Mouse (Mus musculus) cortical plate, adult 2 months (tissue): ENCODE measurements around the gene Fancg. TPM values are rescaled to one million over a fixed set of nuclear protein-coding genes. Genes with fewer than 3 reads are reported as not detected.

Experiments used
- H3K27ac ChIP-seq: fragments of 200-500 bp; 2 replicates; pipeline ENCODE4 v1.5.1; 2012; ENCODE audit warnings: low read length, control low read depth, inconsistent platforms; ENCODE audit not compliant: insufficient read depth
- H3K4me1 ChIP-seq: fragments of 200-500 bp; 2 replicates; pipeline ENCODE4 v1.6.1; 2011; ENCODE audit warnings: low read length; ENCODE audit not compliant: control insufficient read depth, insufficient read depth
- H3K4me3 ChIP-seq: fragments of 200-500 bp; 2 replicates; pipeline ENCODE4 v1.5.1; 2011; ENCODE audit warnings: mild to moderate bottlenecking, low read length, control low read depth; ENCODE audit not compliant: insufficient read depth
- CTCF ChIP-seq: fragments of 200-500 bp; IDR thresholded peaks from 2 replicates; pipeline ENCODE4 v1.5.1; 2011; ENCODE audit warnings: mild to moderate bottlenecking, control low read depth, low read length; ENCODE audit not compliant: insufficient read depth; ENCODE audit errors: extremely low read depth
- POLR2A ChIP-seq: fragments of 200-500 bp; IDR thresholded peaks from 2 replicates; pipeline ENCODE4 v1.6.1; 2011; ENCODE audit warnings: mild to moderate bottlenecking, low read length, control low read depth; ENCODE audit not compliant: insufficient read depth; ENCODE audit errors: extremely low read depth
- polyA plus RNA-seq: library from polyadenylated mRNA; depleted of rRNA; stranded (reverse); fragments of >200 nt; gene quantifications from 2 replicates; pipeline ENCODE4 v1.2.3, GENCODE M21; 2012; rRNA removed

The Fancg gene
- polyA plus RNA-seq = 25.0 and 28.4 TPM in 2 replicates

DNA sequence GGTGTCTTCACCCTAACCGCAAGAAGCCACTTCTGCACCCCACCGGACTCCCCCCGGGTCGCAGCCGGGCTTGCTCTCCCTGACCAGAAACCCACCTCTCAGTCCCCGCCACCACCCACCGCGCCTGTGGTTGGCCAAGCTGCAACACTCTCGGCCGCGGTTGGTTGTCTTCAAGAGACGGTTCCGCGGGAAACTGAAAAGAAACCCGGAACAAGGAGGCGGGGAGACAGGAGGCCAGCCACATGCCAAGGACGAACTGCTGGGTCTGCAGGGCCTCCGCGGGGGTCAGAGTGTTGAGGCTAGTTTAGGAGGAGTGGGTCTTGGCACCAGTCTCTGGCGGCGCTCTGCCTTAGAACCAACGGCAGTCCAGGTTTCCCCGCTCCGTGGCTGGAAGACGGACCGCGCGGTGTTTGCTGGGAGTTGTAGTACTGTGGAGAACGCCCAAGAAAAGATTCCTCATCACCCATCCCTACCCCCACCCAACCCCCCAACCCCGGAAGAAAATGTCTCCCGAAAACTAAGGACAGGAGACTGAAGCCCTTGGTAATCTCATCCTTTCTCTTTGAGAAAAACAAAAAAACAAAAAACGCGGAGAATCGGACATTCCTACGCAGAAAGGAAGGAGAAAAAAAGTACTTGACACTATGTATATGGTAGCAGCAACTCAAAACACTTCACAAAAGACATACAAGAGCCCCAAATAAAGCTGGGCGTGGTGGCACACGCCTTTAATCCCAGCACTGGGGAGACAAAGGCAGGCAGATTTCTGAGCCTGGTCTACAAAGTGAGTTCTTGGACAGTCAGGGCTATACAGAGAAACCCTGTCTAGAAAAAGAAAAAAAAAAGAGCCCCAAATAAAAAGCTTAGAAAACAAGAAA, at the start of gene Fancg:
Fancg (minus strand) TSS at position 346 of the 878 bp plus-strand sequence.
- TF ChIP-seq POLR2A (no peak), CTCF (no peak)

GRCm38 (mm10) chr4:43059697-43060096, 49.4 kb upstream of the Fancg start:
- Histone ChIP-seq H3K4me1 (no peaks in the 10 kb centered on the region; the same call in 1 of the 2 replicates), H3K27ac (no peak overlapping the region), H3K4me3 (peak overlapping the region; percentile 43)
- TF ChIP-seq POLR2A (no peak), CTCF (no peak)

More for the DNA sequence above, at the start of gene Fancg:
- Histone ChIP-seq H3K27ac (no peak within 1 kb of the TSS), H3K4me1 (peaks cover 3% of the 10 kb centered on the region; the same call in 1 of the 2 replicates), H3K4me3 (peak within 1 kb of the TSS; percentile 54)

- no peak for TF ChIP-seq CTCF
- TF ChIP-seq POLR2A = peak; percentile 72
- Histone ChIP-seq H3K27ac (no peak within 1 kb of the TSS), H3K4me3 (peak within 1 kb of the TSS; percentile 43), H3K4me1 (no peaks in the 10 kb centered on the region; the same call in 1 of the 2 replicates)
These were observed 48.7 kb upstream of the Fancg start, which contains the start of gene Unc13b for GRCm38 (mm10) chr4:43058753-43059654. Gene Unc13b (plus strand): TSS chr4:43058953.

DNA sequence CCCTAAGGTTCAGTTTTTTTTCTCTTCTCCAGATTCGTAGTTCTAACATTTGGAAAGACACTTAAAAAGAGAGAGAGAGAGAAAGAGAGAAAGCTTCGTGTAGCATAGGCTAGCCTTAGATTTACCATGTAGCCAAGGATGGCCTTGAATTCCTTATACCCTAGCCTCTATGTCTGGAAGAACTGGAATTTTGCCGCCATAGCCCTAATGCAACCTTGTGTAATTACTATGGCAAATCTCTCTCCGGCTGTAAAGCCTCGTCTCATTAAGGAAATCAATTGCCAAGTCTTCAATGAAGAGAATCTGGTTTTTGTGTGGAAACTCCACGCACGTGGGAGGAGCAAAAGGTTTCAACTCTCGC, 48.1 kb upstream of the Fancg start:
- Histone ChIP-seq H3K4me1 (no peaks in the 10 kb centered on the region; the same call in 1 of the 2 replicates), H3K27ac (no peak overlapping the region), H3K4me3 (peak overlapping the region; percentile 43)
- no peak for TF ChIP-seq CTCF

- TF ChIP-seq POLR2A = no peak
- no peak for TF ChIP-seq CTCF
These were observed 47.3 kb upstream of the Fancg start for GRCm38 (mm10) chr4:43057654-43058053.

DNA sequence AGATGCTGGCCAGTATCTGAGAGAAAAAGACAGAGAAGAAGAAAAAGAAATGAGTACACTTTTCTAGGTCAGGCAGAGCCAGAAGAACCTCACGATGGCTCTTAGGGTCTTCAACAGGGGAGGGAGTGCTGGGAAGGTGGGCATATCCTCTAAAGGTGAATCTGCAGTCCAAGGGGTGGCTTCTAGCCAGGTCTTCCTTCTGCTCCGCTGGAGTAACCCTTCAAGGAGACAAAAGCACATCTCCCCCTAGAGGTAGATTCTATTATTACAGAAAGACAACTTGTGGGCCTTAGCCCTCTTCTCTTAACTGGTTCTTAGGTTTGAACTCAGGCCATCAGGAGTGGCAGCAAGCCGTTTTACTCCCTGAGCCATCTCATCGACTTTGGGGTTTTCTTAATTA, 42.3 kb upstream of the Fancg start:
- peak; percentile 38; the same call in 1 of the 2 replicates for TF ChIP-seq CTCF
- TF ChIP-seq POLR2A = no peak
- no peaks in the 10 kb centered on the region for H3K4me1 ChIP-seq
- no peak overlapping the region for H3K27ac ChIP-seq
- no peak overlapping the region for H3K4me3 ChIP-seq

More at GRCm38 (mm10) chr4:43057654-43058053, 47.3 kb upstream of the Fancg start:
- H3K27ac ChIP-seq = no peak overlapping the region
- no peak overlapping the region for H3K4me3 ChIP-seq
- no peaks in the 10 kb centered on the region; the same call in 1 of the 2 replicates for H3K4me1 ChIP-seq

GRCm38 (mm10) chr4:43047231-43047630, 36.9 kb upstream of the Fancg start:
- TF ChIP-seq POLR2A (no peak), CTCF (peak; percentile 78)
- Histone ChIP-seq H3K4me3 (no peak overlapping the region), H3K27ac (no peak overlapping the region), H3K4me1 (peaks cover 5% of the 10 kb centered on the region; the same call in 1 of the 2 replicates)

DNA sequence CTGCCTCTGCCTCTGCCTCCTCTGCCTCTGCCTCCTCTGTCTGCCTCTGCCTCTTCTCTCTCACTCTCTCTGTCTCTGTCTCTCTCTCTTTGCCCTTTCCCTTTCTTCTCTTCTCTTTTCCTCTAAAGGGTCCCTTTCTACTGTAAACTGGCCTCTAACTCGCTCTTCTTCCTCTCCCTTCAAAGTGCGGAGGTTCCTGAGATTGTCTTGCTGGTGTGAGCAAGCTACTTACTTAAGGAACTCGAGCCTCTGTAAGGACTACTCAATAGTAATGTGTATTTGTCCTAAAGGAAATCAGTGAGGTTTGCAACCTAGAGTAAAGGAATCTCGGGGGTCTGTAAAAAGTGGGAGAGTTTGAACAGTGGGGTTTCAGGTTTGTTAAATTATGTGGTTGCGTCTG, 36.3 kb upstream of the Fancg start:
- Histone ChIP-seq H3K27ac (no peak overlapping the region), H3K4me3 (no peak overlapping the region; the same call in 1 of the 2 replicates), H3K4me1 (peaks cover 5% of the 10 kb centered on the region; the same call in 1 of the 2 replicates)
- TF ChIP-seq CTCF (no peak), POLR2A (no peak)

DNA sequence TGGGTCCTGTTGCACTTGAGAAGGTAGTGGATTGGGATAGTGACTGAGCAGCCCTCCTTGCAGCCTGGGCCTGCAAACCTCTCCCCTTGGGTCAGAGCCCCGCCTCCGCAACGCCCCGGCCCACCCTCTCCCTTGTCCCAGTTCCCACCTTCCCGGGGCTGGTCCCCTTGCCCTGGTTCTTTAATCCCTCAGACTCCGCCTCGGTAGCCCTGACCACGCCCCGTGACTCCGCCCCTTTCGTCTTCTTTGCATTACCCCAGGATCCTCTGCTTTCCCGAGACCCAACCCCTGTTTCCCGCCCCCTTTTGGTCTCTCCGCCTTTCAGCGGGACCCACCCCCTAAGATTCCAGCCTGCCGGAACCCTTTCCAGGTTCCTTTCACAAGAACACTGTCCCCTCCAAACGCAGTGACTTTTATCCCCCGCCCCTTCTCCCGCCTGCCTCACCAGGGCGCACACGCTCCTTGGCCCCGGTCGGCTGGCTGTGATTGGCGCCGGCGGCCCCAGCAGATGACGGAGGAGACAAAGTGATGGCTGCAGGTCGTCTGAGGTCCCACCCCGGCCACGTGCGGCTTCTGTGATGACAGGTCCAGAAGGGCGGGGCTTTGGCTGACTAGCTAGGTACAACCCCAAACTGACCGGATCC, 35.5 kb upstream of the Fancg start, which contains the start of gene Fam214b:
Fam214b (minus strand) TSS at position 562 of the 644 bp plus-strand sequence.
- Histone ChIP-seq H3K4me1 (peaks cover 5% of the 10 kb centered on the region; the same call in 1 of the 2 replicates), H3K4me3 (peak within 1 kb of the TSS; percentile 62), H3K27ac (peak within 1 kb of the TSS; percentile 32)
- TF ChIP-seq POLR2A (no peak), CTCF (no peak)
